In genomic region chr13:63072376-63072775, GRCm38 (mm10) we compare ENCODE assay signal across 11 mouse cellular contexts.
DNase-seq lines count a peak whose midpoint lies in the region; ATAC-seq lines count a peak whose summit lies in the region.
"Had no signal": no experiment of that assay in that cellular context is flagged by ENCODE, and none has a peak within 500 bp of the region (broad histone marks: within the 10 kb centered on the region; RNA-seq: fewer than 3 reads in every experiment).

No protein-coding gene starts in this region.

- peaks cover 11% of the 10 kb centered on the region for H3K4me1 ChIP-seq in embryonic facial prominence, embryonic 14.5 days (ENCODE audit: control insufficient read depth, insufficient read depth, low read length)

- H3K4me3 ChIP-seq in embryonic facial prominence, embryonic 14.5 days (ENCODE audit: low read depth, low read length): no peak overlapping the region
- H3K4me3 ChIP-seq: erythroblast, embryonic 14.5 days; hindbrain, embryonic 13.5 days; midbrain, embryonic 10.5 days had no signal

- peak; percentile 76 for ATAC-seq in embryonic facial prominence, embryonic 14.5 days (ENCODE audit: low read depth)

- WGBS in embryonic facial prominence, embryonic 14.5 days: 32% methylated on average over 3 of the region's 3 CpGs

- no peaks in the 10 kb centered on the region for H3K27me3 ChIP-seq in embryonic facial prominence, embryonic 14.5 days (replicated peaks; ENCODE audit: control insufficient read depth, insufficient read depth, low read length)
- H3K27me3 ChIP-seq: hindbrain, embryonic 13.5 days had no signal

- DNase-seq in ZHBTc4 (ENCODE audit: low read depth, low spot score): peak; percentile 81
- peak; percentile 83 for DNase-seq in embryonic facial prominence, embryonic 14.5 days (ENCODE audit: low spot score)
- peak; percentile 35 to 42 for DNase-seq in heart, postnatal 14 days
- DNase-seq in lung, postnatal 25 days (ENCODE audit: low spot score): peak; percentile 66
- DNase-seq in adipocyte (ENCODE audit: low spot score): no peak
- DNase-seq in spleen, adult 18-20 months: no peak
- DNase-seq in left cerebral cortex, postnatal 14 days (ENCODE audit: low spot score in 2 of 2): no peak
- DNase-seq in ovary, postnatal 36 days (ENCODE audit: low spot score): no peak

- H3K4me2 ChIP-seq in embryonic facial prominence, embryonic 14.5 days (ENCODE audit: low read depth, low read length): no peak overlapping the region
- H3K4me2 ChIP-seq: hindbrain, embryonic 13.5 days had no signal

- H3K36me3 ChIP-seq in embryonic facial prominence, embryonic 14.5 days (ENCODE audit: control insufficient read depth, insufficient read depth, low read length): no peaks in the 10 kb centered on the region
- H3K36me3 ChIP-seq: midbrain, embryonic 10.5 days had no signal

- H3K27ac ChIP-seq in embryonic facial prominence, embryonic 14.5 days (replicated peaks; ENCODE audit: low read depth, low read length): peak overlapping the region; percentile 75; the same call in 1 of the 2 replicates
- H3K27ac ChIP-seq: hindbrain, embryonic 13.5 days had no signal

- no peaks in the 10 kb centered on the region for H3K9me3 ChIP-seq in embryonic facial prominence, embryonic 14.5 days (ENCODE audit: control insufficient read depth, low read length)
- H3K9me3 ChIP-seq: hindbrain, embryonic 13.5 days had no signal

- intact Hi-C loops in heart, postnatal 14 days (cut with DNase I): no loop called here
- intact Hi-C loops in left cerebral cortex, postnatal 14 days (cut with DNase I): no loop called here

- H3K9ac ChIP-seq in embryonic facial prominence, embryonic 14.5 days (ENCODE audit: low read depth, low read length): no peak overlapping the region
- H3K9ac ChIP-seq: hindbrain, embryonic 13.5 days had no signal

Comparison
In these comparisons a context has a peak if more than half of its experiments do, and no peak if none do; other contexts are left out.
1. DNase-seq: peak in ZHBTc4 (single experiment), embryonic facial prominence, embryonic 14.5 days (single experiment), heart, postnatal 14 days (2 of 2) and lung, postnatal 25 days (single experiment); none in adipocyte (single experiment), spleen, adult 18-20 months (0 of 2), left cerebral cortex, postnatal 14 days (0 of 2) and ovary, postnatal 36 days (single experiment).